Mouse (Mus musculus): ENCODE data around the gene Rfc4.

- no peak for TF ChIP-seq CTCF (IDR thresholded peaks at IDR 0.05; ENCODE audit: extremely low read depth, insufficient read length, insufficient replicate concordance, low read depth, low read length)
- TF ChIP-seq POLR2A (IDR thresholded peaks at IDR 0.05; ENCODE audit: low read depth, low read length), result no peak
These were observed 17.7 kb upstream of the Rfc4 start for GRCm38 (mm10) chr16:23145211-23145610.

Measured in small intestine, adult 2 months (tissue).